Mouse (Mus musculus) right cerebral cortex, adult 18-20 months (tissue): Measurements from ENCODE around the gene Kcnip2.

Experiments used
- DNase-seq: peaks from one replicate; pipeline ENCODE4 v3.0.0; 2022; ENCODE audit warnings: mixed read lengths

Gene Kcnip2

GRCm38 (mm10) chr19:45775486-45775885 is 40.4 kb downstream of the Kcnip2 start:
- DNase-seq: peak; percentile 57

- no peak for DNase-seq
Observed at GRCm38 (mm10) chr19:45771501-45771900, 44.4 kb downstream of the Kcnip2 start.

- no peak for DNase-seq
Observed at GRCm38 (mm10) chr19:45760810-45761209, 55.1 kb downstream of the Kcnip2 start.

- DNase-seq: no peak
Observed at GRCm38 (mm10) chr19:45758671-45759070, 57.2 kb downstream of the Kcnip2 start.

GRCm38 (mm10) chr19:45753551-45753950 is 62.3 kb downstream of the Kcnip2 start:
- no peak for DNase-seq

GRCm38 (mm10) chr19:45751881-45752280 is 64.0 kb downstream of the Kcnip2 start:
- no peak for DNase-seq

- DNase-seq: peak; percentile 79
Observed at GRCm38 (mm10) chr19:45749243-45750043, 66.4 kb downstream of the Kcnip2 start, which contains the start of gene Npm3. Gene Npm3, minus strand, starts transcription at chr19:45749591.

- DNase-seq: no peak
Observed at GRCm38 (mm10) chr19:45748691-45749242, 67.1 kb downstream of the Kcnip2 start.

- DNase-seq: no peak
Observed at GRCm38 (mm10) chr19:45748206-45748605, 67.7 kb downstream of the Kcnip2 start.

GRCm38 (mm10) chr19:45747028-45747867 is 68.6 kb downstream of the Kcnip2 start:
- peak; percentile 81 for DNase-seq

- peak; percentile 68 for DNase-seq
Observed at GRCm38 (mm10) chr19:45746153-45747020, 69.5 kb downstream of the Kcnip2 start.

- no peak for DNase-seq
Observed at GRCm38 (mm10) chr19:45745344-45746152, 70.3 kb downstream of the Kcnip2 start.

- DNase-seq: no peak
Observed at GRCm38 (mm10) chr19:45743619-45744018, 72.2 kb downstream of the Kcnip2 start.

- no peak for DNase-seq
Observed at GRCm38 (mm10) chr19:45742984-45743575, 72.8 kb downstream of the Kcnip2 start.

- DNase-seq: no peak
Observed at GRCm38 (mm10) chr19:45742218-45742983, 73.5 kb downstream of the Kcnip2 start, which contains the start of gene Fgf8. Gene Fgf8, minus strand, starts transcription at chr19:45742915.
